Mouse (Mus musculus): Measurements from ENCODE around the gene Skap1.

DNA sequence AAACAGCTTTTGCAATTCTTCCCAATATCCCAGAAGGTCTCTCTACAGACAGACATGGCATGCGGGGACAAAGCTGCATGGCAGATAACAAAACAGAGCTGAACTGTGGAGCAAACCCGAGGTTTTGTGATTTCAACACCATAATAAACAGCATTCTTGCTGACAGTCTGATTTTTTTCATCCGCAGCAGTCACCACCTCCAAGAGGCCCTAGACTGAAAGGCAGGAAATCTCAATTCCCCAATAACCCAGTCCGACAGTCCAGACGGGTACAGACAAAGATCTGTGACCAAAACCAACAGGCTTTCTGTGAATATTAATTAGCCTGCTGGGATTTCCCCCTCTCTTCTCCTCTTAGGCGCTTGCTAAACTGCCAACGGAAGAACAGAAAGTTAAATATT lies 311.3 kb downstream of the Skap1 start:
- TF ChIP-seq CTCF (IDR thresholded peaks at IDR 0.05; ENCODE audit: low read depth): no peak
- TF ChIP-seq EP300 (IDR thresholded peaks at IDR 0.05; ENCODE audit: low read depth): no peak

Data from heart, postnatal 0 days (tissue).